Mouse (Mus musculus) limb, embryonic 13.5 days (tissue): ENCODE measurements at regions not wholly inside any gene's neighbourhood (a gene's known extent, or its start where the extent isn't known, plus 50 kb on each side); places are given as distances from the start of the nearest gene placed in this dataset.

ENCODE experiments used
- ATAC-seq: fragments of 200-750 bp; cut with Nextera tagmentation; 2 replicates; pipeline ENCODE4 v1.8.0; 2017; ENCODE audit warnings: low read depth, moderate number of reproducible peaks, moderate TSS enrichment; ENCODE audit not compliant: low FRiP score
- H3K27ac ChIP-seq: fragments of 300-500 bp; sonication (generic); 2 replicates; pipeline ENCODE4 v1.5.1; 2015; ENCODE audit warnings: inconsistent platforms, mild to moderate bottlenecking, moderate library complexity
- H3K27me3 ChIP-seq: fragments of 300-500 bp; sonication (generic); 2 replicates; pipeline ENCODE4 v1.6.1; 2015; ENCODE audit warnings: mild to moderate bottlenecking, inconsistent platforms
- H3K36me3 ChIP-seq: fragments of 300-500 bp; sonication (generic); 2 replicates; pipeline ENCODE4 v1.6.1; 2015; ENCODE audit warnings: inconsistent platforms, mild to moderate bottlenecking, moderate library complexity
- H3K4me1 ChIP-seq: fragments of 300-500 bp; sonication (generic); 2 replicates; pipeline ENCODE4 v1.6.1; 2015; ENCODE audit warnings: inconsistent platforms
- H3K4me2 ChIP-seq: fragments of 300-500 bp; sonication (generic); replicated peaks from 2 replicates; pipeline ENCODE4 v1.6.1; 2015; ENCODE audit warnings: inconsistent platforms, mild to moderate bottlenecking, moderate library complexity
- H3K4me3 ChIP-seq: fragments of 300-500 bp; sonication (generic); 2 replicates; pipeline ENCODE4 v1.5.1; 2015; ENCODE audit warnings: moderate library complexity, mild to moderate bottlenecking, inconsistent platforms
- H3K9ac ChIP-seq: fragments of 300-500 bp; sonication (generic); 2 replicates; pipeline ENCODE4 v1.6.1; 2015; ENCODE audit warnings: mild to moderate bottlenecking, inconsistent platforms
- H3K9me3 ChIP-seq: fragments of 300-500 bp; sonication (generic); 2 replicates; pipeline ENCODE4 v1.6.1; 2016; ENCODE audit warnings: inconsistent platforms
- WGBS: fragments of 180-500 bp; shearing (Covaris S2); methylation state at CpG from one replicate; pipeline ENCODE4 v1.1.7; 2015; 5-methylcytosine and 5-hydroxymethylcytosine counted together

- Histone ChIP-seq H3K4me3 (no peak overlapping the region), H3K4me1 (no peaks in the 10 kb centered on the region), H3K4me2 (no peak overlapping the region), H3K27me3 (no peaks in the 10 kb centered on the region), H3K36me3 (no peaks in the 10 kb centered on the region), H3K27ac (no peak overlapping the region), H3K9me3 (no peaks in the 10 kb centered on the region), H3K9ac (no peak overlapping the region)
- ATAC-seq: no peak
- 70% methylated on average over 4 of the region's 4 CpGs for WGBS
These were observed 82.4 kb upstream of the Dap start for GRCm38 (mm10) chr15:31141750-31142149.

GRCm38 (mm10) chr15:31148251-31149145 lies 75.6 kb upstream of the Dap start:
- Histone ChIP-seq H3K4me3 (no peak overlapping the region), H3K27me3 (peaks cover 4% of the 10 kb centered on the region), H3K27ac (no peak overlapping the region), H3K4me1 (no peaks in the 10 kb centered on the region), H3K9ac (no peak overlapping the region), H3K9me3 (no peaks in the 10 kb centered on the region), H3K36me3 (no peaks in the 10 kb centered on the region), H3K4me2 (no peak overlapping the region)
- WGBS: 70% methylated on average over 10 of the region's 10 CpGs
- no peak for ATAC-seq

- Histone ChIP-seq H3K4me1 (peaks cover 3% of the 10 kb centered on the region), H3K4me2 (no peak overlapping the region), H3K9me3 (no peaks in the 10 kb centered on the region), H3K36me3 (no peaks in the 10 kb centered on the region), H3K9ac (no peak overlapping the region), H3K27ac (no peak overlapping the region), H3K27me3 (peaks cover 4% of the 10 kb centered on the region), H3K4me3 (no peak overlapping the region)
- 83% methylated on average over 2 of the region's 2 CpGs for WGBS
- no peak for ATAC-seq
These were observed 74.3 kb upstream of the Dap start for GRCm38 (mm10) chr15:31149855-31150254.

- ATAC-seq: no peak
- WGBS: 48% methylated on average over 21 of the region's 21 CpGs
- no peaks in the 10 kb centered on the region for H3K9me3 ChIP-seq
- no peak overlapping the region for H3K4me3 ChIP-seq
- H3K36me3 ChIP-seq: no peaks in the 10 kb centered on the region
- H3K4me1 ChIP-seq: peaks cover 13% of the 10 kb centered on the region
- H3K27me3 ChIP-seq: peaks cover 4% of the 10 kb centered on the region
- no peak overlapping the region for H3K27ac ChIP-seq
- no peak overlapping the region for H3K4me2 ChIP-seq
- H3K9ac ChIP-seq: no peak overlapping the region
These were observed 73.3 kb upstream of the Dap start for GRCm38 (mm10) chr15:31150546-31151471.

GRCm38 (mm10) chr15:31155141-31155540 lies 69.0 kb upstream of the Dap start:
- Histone ChIP-seq H3K4me3 (no peak overlapping the region), H3K4me2 (peak overlapping the region; percentile 46), H3K36me3 (no peaks in the 10 kb centered on the region), H3K27ac (no peak overlapping the region), H3K9ac (no peak overlapping the region), H3K27me3 (peaks cover 4% of the 10 kb centered on the region), H3K4me1 (peaks cover 13% of the 10 kb centered on the region), H3K9me3 (no peaks in the 10 kb centered on the region)
- WGBS: 12% methylated on average over 9 of the region's 9 CpGs
- peak; percentile 83 for ATAC-seq

- 83% methylated on average over 9 of the region's 9 CpGs for WGBS
- Histone ChIP-seq H3K9ac (no peak overlapping the region), H3K36me3 (no peaks in the 10 kb centered on the region), H3K27me3 (no peaks in the 10 kb centered on the region), H3K9me3 (no peaks in the 10 kb centered on the region), H3K4me3 (no peak overlapping the region), H3K4me1 (no peaks in the 10 kb centered on the region), H3K4me2 (no peak overlapping the region), H3K27ac (no peak overlapping the region)
- ATAC-seq: no peak
These were observed 57.5 kb upstream of the Dap start for GRCm38 (mm10) chr15:31166543-31167105.

GRCm38 (mm10) chr15:31167506-31167905 lies 56.6 kb upstream of the Dap start:
- no peak for ATAC-seq
- Histone ChIP-seq H3K4me2 (no peak overlapping the region), H3K9ac (no peak overlapping the region), H3K36me3 (no peaks in the 10 kb centered on the region), H3K27ac (no peak overlapping the region), H3K4me1 (no peaks in the 10 kb centered on the region), H3K27me3 (no peaks in the 10 kb centered on the region), H3K9me3 (no peaks in the 10 kb centered on the region), H3K4me3 (no peak overlapping the region)
- 88% methylated on average over 5 of the region's 5 CpGs for WGBS

- WGBS: 85% methylated on average over 9 of the region's 9 CpGs
- Histone ChIP-seq H3K9ac (no peak overlapping the region), H3K27me3 (no peaks in the 10 kb centered on the region), H3K4me1 (no peaks in the 10 kb centered on the region), H3K36me3 (no peaks in the 10 kb centered on the region), H3K4me3 (no peak overlapping the region), H3K4me2 (no peak overlapping the region), H3K9me3 (no peaks in the 10 kb centered on the region), H3K27ac (no peak overlapping the region)
- no peak for ATAC-seq
These were observed 55.9 kb upstream of the Dap start for GRCm38 (mm10) chr15:31168191-31168590.

- Histone ChIP-seq H3K27ac (no peak overlapping the region), H3K9ac (no peak overlapping the region), H3K4me2 (no peak overlapping the region), H3K27me3 (peaks cover 4% of the 10 kb centered on the region; the same call in 1 of the 2 replicates), H3K9me3 (0 out of 2 replicates have a peak, but pooled peaks cover 3% of the 10 kb centered on the region), H3K36me3 (no peaks in the 10 kb centered on the region), H3K4me3 (no peak overlapping the region), H3K4me1 (no peaks in the 10 kb centered on the region; the same call in 1 of the 2 replicates)
- no peak for ATAC-seq
- 71% methylated on average over 6 of the region's 6 CpGs for WGBS
These were observed 50.6 kb upstream of the Dap start for GRCm38 (mm10) chr15:31173309-31174115.
